Mouse (Mus musculus): ENCODE data around the gene Rpl35a.

GRCm38 (mm10) chr16:33048004-33048403 is 8.2 kb upstream of the Rpl35a start:
- no peak for TF ChIP-seq POLR2A (IDR thresholded peaks at IDR 0.05; ENCODE audit: low read depth, low read length)
- TF ChIP-seq CTCF (IDR thresholded peaks at IDR 0.05; ENCODE audit: extremely low read depth, insufficient read depth, insufficient read length, insufficient replicate concordance), result no peak
